Mouse (Mus musculus): ENCODE results near the gene Sumo2. TPM values are rescaled to one million over a fixed set of nuclear protein-coding genes. Genes with fewer than 3 reads are reported as not detected.

The Sumo2 gene
- polyA plus RNA-seq, 1 experiment from 2014 or later, result 891 TPM

DNA sequence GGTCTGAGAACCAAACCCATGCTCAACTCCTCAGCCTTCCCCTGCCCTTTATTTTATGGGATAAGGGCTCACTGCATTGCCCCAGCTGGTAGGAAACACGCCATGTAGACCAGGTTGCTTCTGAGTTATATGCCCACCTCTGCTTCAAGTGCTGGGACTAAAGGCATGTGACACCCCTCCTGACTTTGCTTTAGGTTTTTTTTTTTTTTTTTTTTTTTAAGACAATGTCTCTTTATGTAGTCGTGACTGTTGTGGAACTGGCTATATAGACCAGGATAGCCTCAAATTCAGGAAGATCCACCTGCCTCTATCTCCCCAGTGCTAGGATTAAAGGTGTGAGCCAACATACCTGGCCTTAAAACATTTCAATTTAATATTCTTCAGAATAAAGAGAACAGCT lies 13.4 kb downstream of the Sumo2 start:
- H3K27ac ChIP-seq (ENCODE audit: low read depth), result no peak overlapping the region
- no peak overlapping the region for H3K4me3 ChIP-seq (ENCODE audit: low read depth, low read length)
- WGBS, result 78% methylated on average over 2 of the region's 2 CpGs
- no peak overlapping the region for H3K4me2 ChIP-seq (ENCODE audit: low read length)
- no peak overlapping the region for H3K9ac ChIP-seq (ENCODE audit: low read length)
- H3K36me3 ChIP-seq (ENCODE audit: control insufficient read depth, insufficient read depth, low read length), result peaks cover 54% of the 10 kb centered on the region
- no peaks in the 10 kb centered on the region for H3K4me1 ChIP-seq (replicated peaks; ENCODE audit: control insufficient read depth, insufficient read depth, low read length)
- DNase-seq (ENCODE audit: low spot score), result no peak
- no peaks in the 10 kb centered on the region for H3K9me3 ChIP-seq (ENCODE audit: control insufficient read depth, low read length)
- H3K27me3 ChIP-seq (replicated peaks; ENCODE audit: control insufficient read depth, insufficient read depth, low read length), result no peaks in the 10 kb centered on the region
- ATAC-seq (replicated peaks; ENCODE audit: low FRiP score, low TSS enrichment, low read depth), result no peak

DNA sequence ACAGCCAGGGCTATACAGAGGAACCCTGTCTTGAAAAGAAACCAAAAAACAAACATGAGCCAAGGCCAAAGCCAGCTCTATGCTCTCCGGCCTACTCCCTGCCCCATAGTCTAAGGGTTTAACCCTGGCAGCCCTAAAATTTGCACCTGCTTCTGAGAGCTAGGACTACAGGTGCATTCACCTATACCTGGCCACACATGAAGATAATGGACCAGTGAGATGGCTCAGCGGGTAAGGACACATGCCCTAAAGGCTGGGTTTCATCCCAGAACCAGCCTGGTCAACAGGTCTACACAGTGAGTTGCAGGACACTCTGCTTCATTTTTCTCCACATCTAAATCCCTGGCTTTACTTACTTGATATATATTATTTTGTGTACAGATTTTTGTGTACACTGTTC lies 13.8 kb downstream of the Sumo2 start:
- no peak overlapping the region for H3K4me3 ChIP-seq (ENCODE audit: low read depth, low read length)
- H3K36me3 ChIP-seq (ENCODE audit: control insufficient read depth, insufficient read depth, low read length), result peaks cover 50% of the 10 kb centered on the region
- 87% methylated on average over 2 of the region's 2 CpGs for WGBS
- ATAC-seq (replicated peaks; ENCODE audit: low FRiP score, low TSS enrichment, low read depth) (0 out of 2 replicates have a peak, but pooled peaks have one; percentile 36), DNase-seq (ENCODE audit: low spot score) (no peak)
- H3K27ac ChIP-seq (ENCODE audit: low read depth), result no peak overlapping the region
- no peaks in the 10 kb centered on the region for H3K4me1 ChIP-seq (replicated peaks; ENCODE audit: control insufficient read depth, insufficient read depth, low read length)
- H3K4me2 ChIP-seq (ENCODE audit: low read length), result no peak overlapping the region
- no peaks in the 10 kb centered on the region for H3K9me3 ChIP-seq (ENCODE audit: control insufficient read depth, low read length)
- H3K9ac ChIP-seq (ENCODE audit: low read length), result no peak overlapping the region
- no peaks in the 10 kb centered on the region for H3K27me3 ChIP-seq (replicated peaks; ENCODE audit: control insufficient read depth, insufficient read depth, low read length)

DNA sequence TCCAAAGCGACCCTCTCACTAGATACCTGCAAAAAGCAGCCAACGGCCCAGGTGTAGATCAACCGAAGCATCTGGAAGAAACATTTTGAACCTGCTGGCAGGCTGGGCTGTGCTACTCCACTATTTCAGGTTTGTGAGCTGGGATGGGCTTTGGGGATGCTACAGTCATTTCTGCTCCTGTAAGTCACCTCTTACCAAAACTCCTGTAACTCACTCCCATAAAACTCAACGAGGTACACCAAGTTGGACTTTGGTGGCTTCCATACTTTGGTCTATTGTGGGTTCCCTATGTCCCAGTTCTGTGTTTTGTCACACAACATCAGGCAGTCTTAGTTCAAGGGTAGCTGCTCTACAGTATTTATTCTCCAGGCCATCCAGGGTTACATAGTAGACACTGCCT lies 15.0 kb downstream of the Sumo2 start:
- no peak for DNase-seq (ENCODE audit: low spot score)
- H3K36me3 ChIP-seq (ENCODE audit: control insufficient read depth, insufficient read depth, low read length), result peaks cover 38% of the 10 kb centered on the region
- 84% methylated on average over 4 of the region's 4 CpGs for WGBS
- H3K27ac ChIP-seq (ENCODE audit: low read depth), result no peak overlapping the region
- no peak for ATAC-seq (replicated peaks; ENCODE audit: low FRiP score, low TSS enrichment, low read depth)
- no peaks in the 10 kb centered on the region for H3K27me3 ChIP-seq (replicated peaks; ENCODE audit: control insufficient read depth, insufficient read depth, low read length)
- H3K4me2 ChIP-seq (ENCODE audit: low read length), result no peak overlapping the region
- no peak overlapping the region for H3K4me3 ChIP-seq (ENCODE audit: low read depth, low read length)
- H3K4me1 ChIP-seq (replicated peaks; ENCODE audit: control insufficient read depth, insufficient read depth, low read length), result no peaks in the 10 kb centered on the region
- H3K9ac ChIP-seq (ENCODE audit: low read length), result no peak overlapping the region
- no peaks in the 10 kb centered on the region for H3K9me3 ChIP-seq (ENCODE audit: control insufficient read depth, low read length)

DNA sequence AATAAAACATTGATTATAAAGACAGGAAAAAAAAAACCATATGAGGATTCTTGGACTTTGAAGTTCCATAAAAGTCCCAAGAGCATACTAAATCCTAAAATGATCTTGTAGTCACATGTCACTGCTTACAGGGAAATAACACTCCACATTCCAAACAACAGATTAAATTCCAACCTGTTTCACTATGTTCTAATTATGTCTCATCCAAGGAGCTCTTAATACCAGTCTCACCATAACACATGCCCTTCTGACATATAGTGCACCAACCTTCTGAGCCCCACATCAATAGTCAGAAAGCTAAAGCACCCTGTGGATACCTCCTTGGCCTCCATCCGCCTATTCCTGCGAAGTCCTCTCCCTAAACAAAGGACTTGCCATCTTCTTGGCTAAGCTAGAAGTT lies 15.9 kb downstream of the Sumo2 start:
- DNase-seq (ENCODE audit: low spot score), result no peak
- 85% methylated on average over 2 of the region's 2 CpGs for WGBS
- H3K27ac ChIP-seq (ENCODE audit: low read depth), result no peak overlapping the region

DNA sequence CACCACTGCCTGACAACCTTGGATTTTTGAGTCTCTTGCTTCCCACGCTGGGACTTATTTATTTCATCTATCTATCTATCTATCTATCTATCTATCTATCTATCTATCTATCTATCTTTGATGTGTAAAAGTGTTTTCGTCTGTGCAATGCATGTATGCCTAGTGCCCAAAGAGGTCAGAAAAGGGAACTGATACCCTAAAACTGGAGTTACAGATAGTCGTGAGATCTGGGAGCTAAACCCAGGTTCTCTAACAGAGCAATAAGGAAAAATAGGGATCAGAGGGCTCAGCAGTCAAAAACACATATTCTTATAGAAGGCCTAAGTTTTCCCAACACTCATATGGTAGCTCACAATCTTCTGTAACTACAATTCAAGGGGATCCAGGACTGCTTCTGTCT lies 16.5 kb downstream of the Sumo2 start:
- H3K36me3 ChIP-seq (ENCODE audit: control insufficient read depth, insufficient read depth, low read length), result peaks cover 23% of the 10 kb centered on the region
- H3K27me3 ChIP-seq (replicated peaks; ENCODE audit: control insufficient read depth, insufficient read depth, low read length), result no peaks in the 10 kb centered on the region
- DNase-seq (ENCODE audit: low spot score) (no peak), ATAC-seq (replicated peaks; ENCODE audit: low FRiP score, low TSS enrichment, low read depth) (no peak)
- H3K4me1 ChIP-seq (replicated peaks; ENCODE audit: control insufficient read depth, insufficient read depth, low read length), result no peaks in the 10 kb centered on the region
- H3K4me3 ChIP-seq (ENCODE audit: low read depth, low read length), result no peak overlapping the region
- no peaks in the 10 kb centered on the region for H3K9me3 ChIP-seq (ENCODE audit: control insufficient read depth, low read length)
- no peak overlapping the region for H3K4me2 ChIP-seq (ENCODE audit: low read length)
- 91% methylated on average over 3 of the region's 3 CpGs for WGBS
- H3K9ac ChIP-seq (ENCODE audit: low read length), result no peak overlapping the region
- no peak overlapping the region for H3K27ac ChIP-seq (ENCODE audit: low read depth)

More for the DNA sequence above, 15.9 kb downstream of the Sumo2 start:
- H3K4me3 ChIP-seq (ENCODE audit: low read depth, low read length), result no peak overlapping the region
- H3K4me1 ChIP-seq (replicated peaks; ENCODE audit: control insufficient read depth, insufficient read depth, low read length), result no peaks in the 10 kb centered on the region
- no peak for ATAC-seq (replicated peaks; ENCODE audit: low FRiP score, low TSS enrichment, low read depth)
- H3K4me2 ChIP-seq (ENCODE audit: low read length), result no peak overlapping the region
- no peak overlapping the region for H3K9ac ChIP-seq (ENCODE audit: low read length)
- peaks cover 29% of the 10 kb centered on the region for H3K36me3 ChIP-seq (ENCODE audit: control insufficient read depth, insufficient read depth, low read length)
- H3K9me3 ChIP-seq (ENCODE audit: control insufficient read depth, low read length), result no peaks in the 10 kb centered on the region
- H3K27me3 ChIP-seq (replicated peaks; ENCODE audit: control insufficient read depth, insufficient read depth, low read length), result no peaks in the 10 kb centered on the region

DNA sequence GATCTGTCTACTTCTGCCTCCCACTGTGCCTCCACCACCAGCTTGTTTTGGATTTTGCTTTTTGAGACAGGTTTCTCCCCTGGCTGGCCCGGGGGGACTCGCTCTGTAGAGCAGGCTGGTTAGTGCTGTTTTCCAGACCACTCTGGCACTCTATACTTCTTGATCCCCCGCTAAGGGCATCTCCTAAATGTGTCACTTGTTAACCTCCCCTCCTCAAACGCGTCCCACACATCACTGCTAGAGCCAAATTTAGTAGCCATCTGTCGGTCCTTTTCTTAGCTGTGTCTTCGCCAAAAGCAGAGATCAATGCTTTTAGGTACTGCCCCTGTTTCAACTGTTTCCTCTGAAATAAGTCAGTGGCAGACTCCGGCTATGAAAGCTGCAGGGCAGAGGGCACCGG lies 17.4 kb downstream of the Sumo2 start:
- no peak for ATAC-seq (replicated peaks; ENCODE audit: low FRiP score, low TSS enrichment, low read depth)
- Histone ChIP-seq H3K36me3 (ENCODE audit: control insufficient read depth, insufficient read depth, low read length) (peaks cover 14% of the 10 kb centered on the region), H3K4me2 (ENCODE audit: low read length) (no peak overlapping the region), H3K27ac (ENCODE audit: low read depth) (no peak overlapping the region), H3K4me3 (ENCODE audit: low read depth, low read length) (no peak overlapping the region), H3K9ac (ENCODE audit: low read length) (no peak overlapping the region), H3K9me3 (ENCODE audit: control insufficient read depth, low read length) (no peaks in the 10 kb centered on the region), H3K27me3 (replicated peaks; ENCODE audit: control insufficient read depth, insufficient read depth, low read length) (no peaks in the 10 kb centered on the region), H3K4me1 (replicated peaks; ENCODE audit: control insufficient read depth, insufficient read depth, low read length) (no peaks in the 10 kb centered on the region)
- DNase-seq (ENCODE audit: low spot score), result no peak
- WGBS, result 60% methylated on average over 9 of the region's 9 CpGs

DNA sequence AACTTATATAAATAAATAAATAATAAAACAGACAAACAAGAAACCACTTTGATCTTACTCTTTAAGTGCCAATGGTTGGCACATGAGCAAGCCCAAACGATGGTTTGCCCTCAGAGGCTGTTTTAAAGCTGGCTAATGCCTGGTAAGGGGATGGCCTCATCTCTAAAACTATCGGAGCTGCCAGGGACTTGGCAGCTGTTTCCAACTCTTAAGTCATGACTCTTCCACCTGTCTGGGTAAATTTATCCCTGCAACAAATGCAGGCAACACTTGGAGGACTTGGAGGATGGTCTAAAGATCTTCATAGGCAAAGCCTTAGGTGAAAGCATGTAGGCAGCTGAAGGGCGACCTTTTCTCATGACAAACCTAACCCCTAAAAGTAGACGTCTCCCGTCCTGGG lies 19.1 kb downstream of the Sumo2 start:
- DNase-seq (ENCODE audit: low spot score) (no peak), ATAC-seq (replicated peaks; ENCODE audit: low FRiP score, low TSS enrichment, low read depth) (no peak)
- H3K4me3 ChIP-seq (ENCODE audit: low read depth, low read length), result no peak overlapping the region
- no peaks in the 10 kb centered on the region for H3K9me3 ChIP-seq (ENCODE audit: control insufficient read depth, low read length)
- no peak overlapping the region for H3K27ac ChIP-seq (ENCODE audit: low read depth)
- H3K4me2 ChIP-seq (ENCODE audit: low read length), result no peak overlapping the region
- peaks cover 12% of the 10 kb centered on the region for H3K4me1 ChIP-seq (replicated peaks; ENCODE audit: control insufficient read depth, insufficient read depth, low read length)
- no peak overlapping the region for H3K9ac ChIP-seq (ENCODE audit: low read length)
- no peaks in the 10 kb centered on the region for H3K27me3 ChIP-seq (replicated peaks; ENCODE audit: control insufficient read depth, insufficient read depth, low read length)
- WGBS, result 82% methylated on average over 5 of the region's 5 CpGs
- H3K36me3 ChIP-seq (ENCODE audit: control insufficient read depth, insufficient read depth, low read length), result peaks cover 1% of the 10 kb centered on the region

DNA sequence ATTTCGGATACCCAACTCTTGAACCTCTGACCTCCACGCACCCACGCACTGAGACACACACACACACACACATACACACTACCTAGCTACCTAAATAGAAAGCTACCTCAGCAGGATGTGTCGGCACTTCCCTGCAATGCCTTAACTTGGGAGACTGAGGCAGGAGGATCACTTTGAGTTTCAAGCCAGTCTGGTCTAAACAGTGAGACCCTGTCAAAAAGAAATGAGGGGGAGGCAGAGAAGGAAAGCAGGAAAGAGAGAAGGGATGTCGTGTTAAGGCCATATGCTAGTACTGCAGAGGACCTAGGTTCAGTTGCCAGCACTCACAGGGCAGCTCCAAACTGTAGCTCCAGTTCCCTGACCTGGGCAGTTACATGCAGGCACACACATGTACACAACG lies 21.1 kb downstream of the Sumo2 start:
- Histone ChIP-seq H3K36me3 (ENCODE audit: control insufficient read depth, insufficient read depth, low read length) (no peaks in the 10 kb centered on the region), H3K9ac (ENCODE audit: low read length) (no peak overlapping the region), H3K9me3 (ENCODE audit: control insufficient read depth, low read length) (no peaks in the 10 kb centered on the region), H3K27ac (ENCODE audit: low read depth) (no peak overlapping the region), H3K27me3 (replicated peaks; ENCODE audit: control insufficient read depth, insufficient read depth, low read length) (no peaks in the 10 kb centered on the region), H3K4me1 (replicated peaks; ENCODE audit: control insufficient read depth, insufficient read depth, low read length) (peaks cover 31% of the 10 kb centered on the region), H3K4me3 (ENCODE audit: low read depth, low read length) (no peak overlapping the region), H3K4me2 (ENCODE audit: low read length) (peak overlapping the region; percentile 46)
- ATAC-seq (replicated peaks; ENCODE audit: low FRiP score, low TSS enrichment, low read depth) (no peak), DNase-seq (ENCODE audit: low spot score) (no peak)
- WGBS, result 73% methylated on average over 6 of the region's 6 CpGs

DNA sequence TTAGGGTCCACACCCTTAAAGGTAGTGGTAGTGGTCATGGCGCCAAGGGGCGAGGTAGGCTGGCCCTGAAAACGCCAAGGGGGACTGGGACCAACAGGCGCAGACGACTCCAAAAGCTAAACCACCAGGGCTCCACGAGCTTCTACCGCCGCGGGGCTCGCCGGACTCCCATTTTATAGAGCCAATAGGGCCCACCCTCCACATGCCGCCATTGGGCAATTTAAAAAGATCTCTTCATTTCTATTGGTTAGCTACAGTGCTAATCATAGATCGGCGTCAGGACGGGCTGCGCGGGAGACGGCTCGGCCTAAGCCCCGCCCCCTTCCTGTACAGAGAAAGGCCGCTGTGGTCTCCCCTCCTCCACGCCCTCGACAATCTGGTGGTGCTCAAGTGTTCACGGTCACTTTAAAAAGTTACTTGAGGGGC lies 21.8 kb downstream of the Sumo2 start, which contains the start of gene Jpt1:
Gene Jpt1 (minus strand): TSS at position 150 of the 426 bp plus-strand sequence.
- ATAC-seq (replicated peaks; ENCODE audit: low FRiP score, low TSS enrichment, low read depth), result peak; percentile 95
- Histone ChIP-seq H3K27ac (ENCODE audit: low read depth) (peak within 1 kb of the TSS; percentile 85), H3K9ac (ENCODE audit: low read length) (peak within 1 kb of the TSS; percentile 98), H3K4me1 (replicated peaks; ENCODE audit: control insufficient read depth, insufficient read depth, low read length) (peaks cover 35% of the 10 kb centered on the region), H3K27me3 (replicated peaks; ENCODE audit: control insufficient read depth, insufficient read depth, low read length) (no peaks in the 10 kb centered on the region), H3K4me2 (ENCODE audit: low read length) (peak within 1 kb of the TSS; percentile 92), H3K9me3 (ENCODE audit: control insufficient read depth, low read length) (no peaks in the 10 kb centered on the region), H3K36me3 (ENCODE audit: control insufficient read depth, insufficient read depth, low read length) (no peaks in the 10 kb centered on the region), H3K4me3 (ENCODE audit: low read depth, low read length) (peak within 1 kb of the TSS; percentile 96)
- WGBS, result 0% methylated on average over 24 of the region's 24 CpGs
- DNase-seq (ENCODE audit: low spot score), result peak; percentile 98

All from intestine, embryonic 14.5 days (tissue).